In genomic region chr9:85432220-85432619, GRCm38 (mm10) we compare ENCODE assay signal across 16 mouse cellular contexts.
"Had no signal": no experiment of that assay in that cellular context is flagged by ENCODE, and none has a peak within 500 bp of the region (broad histone marks: within the 10 kb centered on the region; RNA-seq: fewer than 3 reads in every experiment).

No protein-coding gene starts in this region.

- ATAC-seq: liver, embryonic 12.5 days; liver, postnatal 0 days; lung, postnatal 0 days; midbrain, embryonic 13.5 days; midbrain, embryonic 15.5 days; midbrain, embryonic 16.5 days had no signal

- DNase-seq: left cerebral cortex, postnatal 4 days; liver; liver, embryonic 13.5 days; liver, postnatal 0 days; lung, adult 18-20 months; lung, adult 2 months; lung, embryonic 14.5 days; lung, postnatal 10 days; lung, postnatal 14 days; lung, postnatal 4 days; midbrain, embryonic 14.5 days had no signal
